Mouse (Mus musculus): ENCODE results near the gene Cacnb2. TPM values are rescaled to one million over a fixed set of nuclear protein-coding genes. Genes with fewer than 3 reads are reported as not detected.

Cacnb2 gene
- polyA plus RNA-seq, 1 experiment, result not detected

GRCm38 (mm10) chr2:14738927-14739326 is 136.0 kb downstream of the Cacnb2 start:
- H3K4me3 ChIP-seq (ENCODE audit: insufficient read depth, low read depth, low read length), result peak overlapping the region; percentile 28
- WGBS, result 24% methylated on average over 9 of the region's 9 CpGs
- TF ChIP-seq POLR2A (IDR thresholded peaks at IDR 0.05; ENCODE audit: insufficient read depth, low read depth, low read length) (no peak), CTCF (IDR thresholded peaks at IDR 0.05; ENCODE audit: insufficient read depth, low read depth, low read length) (no peak)
- H3K4me1 ChIP-seq (ENCODE audit: control insufficient read depth, insufficient read depth, low read length), result 0 out of 2 replicates have a peak, but pooled peaks cover 3% of the 10 kb centered on the region
- H3K27ac ChIP-seq (ENCODE audit: insufficient read depth, low read depth, low read length), result 0 out of 2 replicates have a peak overlapping the region, but pooled peaks have one; percentile 35

GRCm38 (mm10) chr2:14739510-14739909 is 136.6 kb downstream of the Cacnb2 start:
- Histone ChIP-seq H3K27ac (ENCODE audit: insufficient read depth, low read depth, low read length) (0 out of 2 replicates have a peak overlapping the region, but pooled peaks have one; percentile 51), H3K4me1 (ENCODE audit: control insufficient read depth, insufficient read depth, low read length) (0 out of 2 replicates have a peak, but pooled peaks cover 3% of the 10 kb centered on the region), H3K4me3 (ENCODE audit: insufficient read depth, low read depth, low read length) (peak overlapping the region; percentile 39)
- no peak for TF ChIP-seq CTCF (IDR thresholded peaks at IDR 0.05; ENCODE audit: insufficient read depth, low read depth, low read length)
- TF ChIP-seq POLR2A (IDR thresholded peaks at IDR 0.05; ENCODE audit: insufficient read depth, low read depth, low read length), result no peak
- 72% methylated on average over 15 of the region's 15 CpGs for WGBS

GRCm38 (mm10) chr2:14740359-14740758 is 137.5 kb downstream of the Cacnb2 start:
- Histone ChIP-seq H3K4me1 (ENCODE audit: control insufficient read depth, insufficient read depth, low read length) (0 out of 2 replicates have a peak, but pooled peaks cover 3% of the 10 kb centered on the region), H3K4me3 (ENCODE audit: insufficient read depth, low read depth, low read length) (peak overlapping the region; percentile 1; the same call in 1 of the 2 replicates), H3K27ac (ENCODE audit: insufficient read depth, low read depth, low read length) (no peak overlapping the region)
- no peak for TF ChIP-seq CTCF (IDR thresholded peaks at IDR 0.05; ENCODE audit: insufficient read depth, low read depth, low read length)
- no peak for TF ChIP-seq POLR2A (IDR thresholded peaks at IDR 0.05; ENCODE audit: insufficient read depth, low read depth, low read length)
- 30% methylated on average over 7 of the region's 7 CpGs for WGBS

GRCm38 (mm10) chr2:14744761-14745160 is 141.9 kb downstream of the Cacnb2 start:
- TF ChIP-seq POLR2A (IDR thresholded peaks at IDR 0.05; ENCODE audit: insufficient read depth, low read depth, low read length), result no peak
- TF ChIP-seq CTCF (IDR thresholded peaks at IDR 0.05; ENCODE audit: insufficient read depth, low read depth, low read length), result no peak
- Histone ChIP-seq H3K4me3 (ENCODE audit: insufficient read depth, low read depth, low read length) (no peak overlapping the region), H3K4me1 (ENCODE audit: control insufficient read depth, insufficient read depth, low read length) (no peaks in the 10 kb centered on the region), H3K27ac (ENCODE audit: insufficient read depth, low read depth, low read length) (no peak overlapping the region)
- WGBS, result 82% methylated on average over 1 of the region's 1 CpGs

GRCm38 (mm10) chr2:14762846-14763245 is 160.0 kb downstream of the Cacnb2 start:
- no peak for TF ChIP-seq CTCF (IDR thresholded peaks at IDR 0.05; ENCODE audit: insufficient read depth, low read depth, low read length)
- no peak for TF ChIP-seq POLR2A (IDR thresholded peaks at IDR 0.05; ENCODE audit: insufficient read depth, low read depth, low read length)
- H3K4me1 ChIP-seq (ENCODE audit: control insufficient read depth, insufficient read depth, low read length), result no peaks in the 10 kb centered on the region
- H3K27ac ChIP-seq (ENCODE audit: insufficient read depth, low read depth, low read length), result no peak overlapping the region
- WGBS, result 66% methylated on average over 4 of the region's 4 CpGs
- H3K4me3 ChIP-seq (ENCODE audit: insufficient read depth, low read depth, low read length), result no peak overlapping the region

GRCm38 (mm10) chr2:14763931-14764330 is 161.0 kb downstream of the Cacnb2 start:
- Histone ChIP-seq H3K4me3 (ENCODE audit: insufficient read depth, low read depth, low read length) (no peak overlapping the region), H3K27ac (ENCODE audit: insufficient read depth, low read depth, low read length) (no peak overlapping the region), H3K4me1 (ENCODE audit: control insufficient read depth, insufficient read depth, low read length) (no peaks in the 10 kb centered on the region)
- WGBS, result 76% methylated on average over 6 of the region's 6 CpGs
- no peak for TF ChIP-seq POLR2A (IDR thresholded peaks at IDR 0.05; ENCODE audit: insufficient read depth, low read depth, low read length)
- TF ChIP-seq CTCF (IDR thresholded peaks at IDR 0.05; ENCODE audit: insufficient read depth, low read depth, low read length), result no peak

- Histone ChIP-seq H3K4me1 (ENCODE audit: control insufficient read depth, insufficient read depth, low read length) (no peaks in the 10 kb centered on the region), H3K4me3 (ENCODE audit: insufficient read depth, low read depth, low read length) (no peak overlapping the region), H3K27ac (ENCODE audit: insufficient read depth, low read depth, low read length) (no peak overlapping the region)
- TF ChIP-seq POLR2A (IDR thresholded peaks at IDR 0.05; ENCODE audit: insufficient read depth, low read depth, low read length) (no peak), CTCF (IDR thresholded peaks at IDR 0.05; ENCODE audit: insufficient read depth, low read depth, low read length) (no peak)
- 96% methylated on average over 1 of the region's 1 CpGs for WGBS
These were observed 166.6 kb downstream of the Cacnb2 start for GRCm38 (mm10) chr2:14769448-14769847.

GRCm38 (mm10) chr2:14770635-14771034 is 167.7 kb downstream of the Cacnb2 start:
- no peak overlapping the region for H3K27ac ChIP-seq (ENCODE audit: insufficient read depth, low read depth, low read length)
- no peaks in the 10 kb centered on the region for H3K4me1 ChIP-seq (ENCODE audit: control insufficient read depth, insufficient read depth, low read length)
- TF ChIP-seq CTCF (IDR thresholded peaks at IDR 0.05; ENCODE audit: insufficient read depth, low read depth, low read length), result no peak
- no peak for TF ChIP-seq POLR2A (IDR thresholded peaks at IDR 0.05; ENCODE audit: insufficient read depth, low read depth, low read length)
- WGBS, result 88% methylated on average over 4 of the region's 4 CpGs
- no peak overlapping the region for H3K4me3 ChIP-seq (ENCODE audit: insufficient read depth, low read depth, low read length)

- H3K4me1 ChIP-seq (ENCODE audit: control insufficient read depth, insufficient read depth, low read length), result no peaks in the 10 kb centered on the region
- no peak overlapping the region for H3K27ac ChIP-seq (ENCODE audit: insufficient read depth, low read depth, low read length)
- no peak for TF ChIP-seq CTCF (IDR thresholded peaks at IDR 0.05; ENCODE audit: insufficient read depth, low read depth, low read length)
- TF ChIP-seq POLR2A (IDR thresholded peaks at IDR 0.05; ENCODE audit: insufficient read depth, low read depth, low read length), result no peak
These were observed 171.5 kb downstream of the Cacnb2 start for GRCm38 (mm10) chr2:14774375-14774774.

More at GRCm38 (mm10) chr2:14774375-14774774, 171.5 kb downstream of the Cacnb2 start:
- H3K4me3 ChIP-seq (ENCODE audit: insufficient read depth, low read depth, low read length), result no peak overlapping the region
- 67% methylated on average over 1 of the region's 1 CpGs for WGBS

Measured in olfactory bulb, adult 2 months (tissue).